Mouse (Mus musculus) cerebellum, postnatal 10 days (tissue): Measurements from ENCODE around the gene Celf2.

Experiments
- DNase-seq, 2 experiments: peaks; one replicate each; pipeline ENCODE4 v3.0.0; 2021; ENCODE audit warnings: mixed read lengths in 2 of 2

Gene Celf2

DNA sequence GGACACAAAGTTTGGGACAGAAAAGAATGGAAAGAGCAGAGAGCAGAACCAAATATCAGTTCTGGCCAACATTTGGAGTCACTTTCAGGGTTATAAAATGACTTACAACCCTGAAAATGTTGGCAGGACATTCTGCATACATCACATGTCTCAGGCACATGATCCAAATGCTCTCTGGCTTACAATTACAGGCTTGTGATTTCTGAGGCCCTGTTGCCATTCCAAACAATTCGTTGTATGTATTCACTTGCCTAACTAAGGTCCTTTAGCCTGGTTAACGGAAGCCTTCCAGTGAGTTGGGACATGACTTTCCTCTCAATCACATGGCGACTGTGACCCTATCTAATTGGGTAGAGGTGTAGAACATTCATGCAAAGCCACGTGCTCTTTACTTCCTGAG is 249.2 kb downstream of the Celf2 start:
- DNase-seq = no peak

DNA sequence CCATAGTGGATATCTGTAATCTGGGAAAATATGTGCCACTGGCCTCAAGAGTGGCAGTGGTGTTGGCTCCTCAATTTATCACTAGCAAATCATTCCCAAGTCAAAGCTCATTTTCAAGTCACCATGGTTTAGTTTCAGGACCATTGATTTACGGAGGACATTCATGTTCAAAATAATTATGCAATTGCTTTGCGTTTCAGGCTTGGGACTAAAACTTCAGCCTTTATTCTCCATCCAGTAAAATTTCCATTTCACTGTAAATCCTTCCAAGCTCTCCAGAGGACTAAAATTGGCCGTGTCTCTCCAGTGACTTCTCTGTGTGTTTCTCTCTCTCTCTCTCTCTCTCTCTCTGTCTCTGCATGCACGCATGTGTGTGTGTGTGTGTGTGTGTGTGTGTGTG is 249.7 kb downstream of the Celf2 start:
- no peak for DNase-seq

GRCm38 (mm10) chr2:7256023-7256422 is 253.3 kb downstream of the Celf2 start:
- DNase-seq = no peak

DNA sequence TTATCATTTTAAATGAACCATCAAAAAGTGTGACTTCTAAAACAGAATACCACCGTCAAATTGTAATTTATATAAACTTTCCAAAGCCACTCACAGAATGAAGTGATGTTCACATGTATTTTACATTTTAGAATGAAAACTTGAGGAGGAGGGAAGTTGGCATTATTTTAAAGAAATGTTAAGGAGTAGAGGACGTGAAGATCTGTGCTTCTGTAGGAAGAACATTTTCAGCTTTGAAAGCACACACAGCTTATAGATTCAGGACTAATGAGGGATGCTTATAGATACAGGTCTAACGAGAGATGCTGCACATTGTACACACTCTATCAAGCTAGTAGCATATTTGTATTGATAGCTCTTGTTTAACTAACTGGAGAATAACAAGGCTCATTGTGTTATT is 254.0 kb downstream of the Celf2 start:
- DNase-seq = no peak

DNA sequence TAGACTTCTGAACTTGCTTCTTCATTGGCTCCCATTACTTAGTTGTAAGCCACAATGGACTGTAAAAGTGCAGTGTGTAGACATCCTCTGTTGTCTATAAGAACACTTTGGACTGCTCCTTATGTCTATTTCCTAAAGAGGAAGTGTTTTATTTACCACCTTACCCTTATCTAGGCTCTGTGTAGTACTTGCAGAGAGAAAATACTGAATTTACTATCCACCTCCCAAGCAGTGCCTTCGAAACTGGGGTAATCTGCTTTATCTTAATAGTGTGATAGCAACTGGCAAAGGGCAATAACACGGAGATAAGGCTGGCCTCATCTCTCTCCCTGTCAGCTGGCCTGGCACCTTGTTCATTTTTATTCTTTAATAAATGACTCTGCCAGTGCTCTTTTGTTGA is 259.0 kb downstream of the Celf2 start:
- no peak for DNase-seq

DNA sequence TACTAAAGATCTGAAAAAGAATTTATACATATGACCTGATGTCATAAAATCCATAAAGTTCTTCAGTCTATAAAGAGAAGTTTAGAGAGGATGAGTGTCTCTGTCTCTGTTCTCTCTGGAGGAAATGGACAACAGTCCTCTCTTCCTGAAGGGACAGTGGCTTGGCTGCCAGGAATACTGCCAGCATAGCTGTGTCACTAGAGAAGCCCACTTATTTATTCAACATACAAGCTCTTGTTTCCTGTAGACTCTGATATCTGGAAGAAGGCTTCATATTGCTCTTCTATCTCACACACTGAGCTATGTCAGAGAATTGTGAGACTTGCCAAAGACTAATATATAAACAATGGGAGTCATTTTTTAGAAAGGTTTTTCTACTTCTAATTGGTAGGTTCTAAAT is 260.4 kb downstream of the Celf2 start:
- no peak for DNase-seq

GRCm38 (mm10) chr2:7245958-7246774 is 263.2 kb downstream of the Celf2 start:
- DNase-seq = no peak

GRCm38 (mm10) chr2:7242139-7242538 is 267.2 kb downstream of the Celf2 start:
- DNase-seq = no peak

- peak; percentile 23 to 25 for DNase-seq
Observed at GRCm38 (mm10) chr2:7241523-7241941, 267.8 kb downstream of the Celf2 start.

DNA sequence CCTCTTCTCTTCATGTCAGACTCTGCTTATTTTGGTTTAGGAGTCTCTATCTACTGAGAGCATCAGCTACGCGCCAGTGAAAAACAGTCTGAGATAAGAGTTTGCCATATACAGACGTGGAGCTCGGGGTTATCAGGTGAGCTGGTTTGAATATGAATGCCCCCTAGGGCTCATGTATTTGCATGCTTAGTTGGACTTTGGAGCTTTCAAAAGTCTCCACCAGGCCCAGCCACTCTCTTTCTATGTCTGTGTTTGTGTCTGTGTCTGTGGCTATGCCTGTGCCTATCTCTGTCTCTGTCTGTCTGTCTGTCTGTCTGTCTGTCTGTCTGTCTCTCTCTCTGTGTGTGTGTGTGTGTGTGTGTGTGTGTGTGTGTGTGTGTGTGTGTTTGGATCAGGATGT is 272.1 kb downstream of the Celf2 start:
- DNase-seq = no peak

DNA sequence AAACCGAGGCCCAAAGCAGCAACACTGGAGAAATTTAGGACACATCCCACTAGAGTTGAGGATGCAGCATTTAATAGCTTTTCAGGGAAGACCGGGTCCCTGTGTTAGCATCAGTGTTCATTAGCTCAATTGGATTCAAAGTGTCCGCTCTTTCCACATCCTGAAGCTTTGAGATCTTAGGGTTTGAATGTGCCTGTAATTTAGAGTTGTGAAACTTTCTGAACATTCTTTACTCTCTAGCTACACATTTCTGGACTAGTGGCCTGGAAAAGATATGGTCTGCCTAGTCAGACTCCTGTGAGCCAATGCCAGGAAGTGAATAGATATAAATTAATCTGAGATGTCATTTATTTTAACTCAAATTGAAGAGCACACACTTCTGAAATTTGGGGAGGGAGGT is 272.9 kb downstream of the Celf2 start:
- no peak for DNase-seq

DNA sequence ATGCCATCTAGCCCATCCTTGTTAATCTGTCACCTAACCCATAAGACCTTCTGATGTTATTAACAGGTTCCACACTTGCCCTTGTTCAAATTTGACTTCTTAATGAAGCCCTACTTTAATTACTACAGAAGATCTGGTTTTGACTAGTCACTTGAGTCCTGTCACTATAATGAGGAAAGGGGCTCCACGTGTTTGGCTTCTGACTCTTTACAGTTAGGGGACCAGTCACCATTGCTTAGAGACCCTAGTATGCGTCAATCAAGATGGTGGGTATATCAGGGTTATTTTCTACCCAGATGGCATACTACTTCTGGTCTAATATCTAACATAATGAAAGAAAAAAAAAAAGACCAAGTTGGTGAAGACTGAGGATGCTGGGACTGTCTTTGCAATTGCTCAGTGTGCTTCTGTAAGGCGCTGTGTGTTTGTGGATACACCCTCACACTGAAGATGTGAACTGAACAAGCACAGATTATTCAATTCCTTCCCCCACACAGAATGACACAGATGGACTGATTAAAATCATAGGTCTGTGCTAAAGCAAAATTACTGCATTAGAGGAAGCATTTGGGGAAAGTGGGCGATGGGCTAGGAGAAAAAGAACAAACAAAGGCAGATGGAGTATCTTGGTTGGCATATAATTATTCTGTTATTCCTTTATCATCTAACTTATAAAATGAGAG is 274.2 kb downstream of the Celf2 start:
- DNase-seq = no peak

DNA sequence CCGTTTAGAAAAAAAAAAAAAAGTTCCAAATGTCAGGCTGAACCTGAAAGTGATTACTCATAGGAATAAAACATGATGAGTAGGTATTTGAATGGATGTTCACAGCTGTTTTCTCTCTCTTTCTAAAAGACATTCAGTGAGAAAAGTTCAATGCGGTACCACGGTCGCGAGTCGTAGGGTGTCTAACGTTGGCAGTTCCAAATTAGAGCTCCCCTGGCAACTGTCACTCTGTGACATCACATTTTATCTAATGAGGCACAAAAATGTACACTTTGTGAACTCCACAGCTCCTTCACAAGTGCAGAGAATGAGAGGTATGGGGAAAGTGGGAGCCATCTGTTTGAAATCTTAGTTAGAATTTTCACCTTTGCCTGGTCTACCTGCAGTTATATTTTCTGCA is 274.8 kb downstream of the Celf2 start:
- no peak for DNase-seq

DNA sequence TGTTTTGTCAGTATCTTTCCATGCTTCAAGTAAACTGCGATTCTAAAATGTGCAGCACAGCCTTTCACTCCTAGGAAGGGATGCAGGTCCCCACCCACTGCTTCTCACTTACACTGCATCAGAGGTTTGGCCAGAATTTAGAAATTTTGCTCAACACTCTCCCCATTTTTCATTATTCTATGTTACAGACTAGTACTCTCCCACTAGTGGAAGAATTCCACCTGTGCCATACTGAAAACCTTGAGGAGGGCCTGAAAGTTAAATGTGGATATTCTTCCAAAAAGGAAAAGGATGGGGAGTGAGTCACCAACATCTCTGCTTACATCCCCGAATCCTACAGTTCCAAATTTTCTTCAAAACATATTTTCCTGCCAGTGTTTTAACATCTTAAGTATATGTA is 276.0 kb downstream of the Celf2 start:
- no peak for DNase-seq

DNA sequence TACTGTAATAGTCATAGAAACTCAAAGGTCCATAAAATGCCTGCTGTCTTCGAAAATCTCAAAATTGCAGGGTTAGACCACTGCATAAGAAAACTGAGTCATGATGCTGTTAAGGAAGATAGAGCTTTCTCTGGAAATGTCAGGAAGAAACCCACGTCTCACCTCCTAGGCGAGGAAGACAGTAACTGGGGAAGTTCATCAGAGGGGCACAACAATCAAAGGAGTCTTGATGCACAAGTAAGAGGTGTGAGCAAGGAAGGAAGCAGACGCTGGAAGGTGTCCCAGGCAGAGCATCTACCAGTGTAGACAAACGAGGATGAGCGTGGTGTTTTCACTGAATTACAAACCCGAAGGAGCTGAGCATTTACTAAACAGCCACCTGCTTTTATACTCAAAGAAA is 282.6 kb downstream of the Celf2 start:
- no peak for DNase-seq

DNA sequence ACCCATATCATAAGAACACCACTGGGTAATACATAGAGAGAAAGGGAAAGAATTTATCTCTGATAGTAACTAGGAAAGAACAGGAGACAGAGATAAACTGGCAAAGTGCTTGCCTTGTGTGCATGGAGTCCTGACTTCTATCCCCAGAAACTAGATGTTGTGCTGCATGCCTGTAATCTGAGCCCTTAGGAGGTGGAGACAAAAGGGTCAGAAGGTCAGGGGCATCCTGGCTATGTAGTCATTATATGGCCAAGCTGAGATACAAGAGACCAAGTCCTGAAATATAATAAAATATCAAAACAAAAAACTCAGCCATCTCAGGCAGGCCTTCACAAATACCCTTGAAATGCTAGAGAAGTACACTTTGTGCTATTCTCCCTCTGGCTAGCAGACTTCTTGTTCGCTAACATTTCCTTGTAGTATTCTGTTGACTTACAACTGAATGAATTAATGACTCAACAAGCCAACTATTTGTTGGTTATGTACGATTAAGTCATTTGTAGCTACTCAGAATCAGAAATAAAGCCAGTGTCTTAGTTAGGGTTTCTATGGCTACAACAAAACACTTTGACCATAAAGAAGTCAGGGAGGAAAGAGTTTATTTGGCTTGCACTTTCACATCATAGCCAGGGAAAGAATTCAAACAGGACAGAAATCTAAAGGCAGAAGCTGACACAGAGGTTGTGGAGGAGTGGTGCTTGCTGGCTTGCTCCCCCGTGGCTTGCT is 284.9 kb downstream of the Celf2 start:
- no peak for DNase-seq

- DNase-seq = no peak
Observed at GRCm38 (mm10) chr2:7223538-7223937, 285.8 kb downstream of the Celf2 start.

DNA sequence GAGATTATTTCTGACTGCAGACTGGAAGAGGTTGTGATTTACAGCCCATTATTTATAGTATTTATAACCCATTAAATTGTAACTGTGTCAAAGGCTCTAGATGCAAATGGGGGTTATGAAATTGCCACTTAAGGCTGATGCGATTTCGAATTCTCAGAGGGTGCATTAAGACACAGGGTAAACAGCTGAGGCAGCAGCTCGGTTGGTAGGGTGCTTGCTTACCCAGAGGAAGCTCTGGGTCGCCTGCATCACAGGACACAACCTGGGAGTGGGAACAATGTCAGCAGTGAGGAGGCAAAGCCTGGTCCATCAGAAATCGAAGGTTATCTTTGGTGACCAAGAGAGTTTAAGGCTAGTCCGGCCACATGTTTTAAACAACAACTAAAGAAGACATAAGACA is 286.5 kb downstream of the Celf2 start:
- DNase-seq = no peak

- DNase-seq = peak; percentile 75 to 76
Observed at GRCm38 (mm10) chr2:7221856-7222255, 287.5 kb downstream of the Celf2 start.

- DNase-seq = no peak
Observed at GRCm38 (mm10) chr2:7218101-7218500, 291.3 kb downstream of the Celf2 start.

DNA sequence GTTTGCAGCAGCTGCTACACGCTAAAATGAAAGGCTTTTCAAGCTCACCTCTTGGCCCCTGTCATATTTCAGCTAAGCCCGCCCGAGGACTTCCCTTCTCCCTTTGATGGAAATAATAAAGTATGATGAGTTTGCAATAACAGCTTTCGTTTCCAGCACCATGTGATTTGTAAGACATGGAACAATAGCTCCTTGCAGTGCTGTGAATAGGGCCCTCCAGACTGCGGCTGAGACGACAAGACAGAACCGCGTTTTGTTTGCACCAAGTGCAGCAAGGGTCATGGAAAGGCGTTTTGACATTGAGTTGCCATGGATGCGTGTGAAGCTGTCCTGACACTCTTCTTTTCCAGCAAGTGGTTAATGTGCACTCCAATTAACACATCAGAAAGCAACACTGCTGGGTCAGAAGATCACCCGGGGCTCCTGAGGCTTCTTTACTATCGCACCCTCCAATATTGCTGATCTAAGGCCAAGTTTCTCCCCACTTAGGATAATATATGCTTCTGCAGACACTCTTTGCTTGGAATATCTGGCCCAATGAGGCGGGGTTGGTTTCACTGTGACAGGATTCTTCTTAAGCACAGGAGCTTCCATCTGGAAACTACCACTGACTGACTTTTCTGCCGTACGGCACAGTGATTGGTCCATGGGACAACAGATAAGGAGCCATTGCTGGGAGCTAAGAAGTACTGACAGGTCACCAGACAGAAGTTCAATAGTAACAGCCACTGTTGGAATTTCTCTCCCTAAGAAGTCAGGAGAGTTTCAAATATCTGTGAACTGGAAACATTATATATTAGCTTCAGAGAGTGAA is 301.5 kb downstream of the Celf2 start:
- DNase-seq = no peak

DNA sequence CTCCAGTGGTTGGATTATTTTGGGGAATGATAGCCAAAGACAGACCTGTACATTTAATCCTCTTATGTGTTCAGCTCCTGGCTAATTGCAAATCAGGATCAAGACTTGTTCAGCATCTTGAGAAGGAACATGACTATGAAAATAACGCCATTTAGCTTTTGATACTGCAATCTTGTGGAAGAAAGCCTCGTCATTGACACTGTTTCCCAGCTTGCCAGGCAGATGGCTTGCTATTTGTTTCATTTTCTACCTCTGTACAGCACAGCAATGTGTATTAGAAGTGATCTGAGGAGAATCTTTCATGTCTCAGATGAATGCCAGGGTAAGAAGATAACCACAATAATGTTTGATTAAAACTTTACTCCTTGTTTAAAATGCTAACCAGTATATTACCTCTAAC is 315.9 kb downstream of the Celf2 start:
- DNase-seq = no peak

DNA sequence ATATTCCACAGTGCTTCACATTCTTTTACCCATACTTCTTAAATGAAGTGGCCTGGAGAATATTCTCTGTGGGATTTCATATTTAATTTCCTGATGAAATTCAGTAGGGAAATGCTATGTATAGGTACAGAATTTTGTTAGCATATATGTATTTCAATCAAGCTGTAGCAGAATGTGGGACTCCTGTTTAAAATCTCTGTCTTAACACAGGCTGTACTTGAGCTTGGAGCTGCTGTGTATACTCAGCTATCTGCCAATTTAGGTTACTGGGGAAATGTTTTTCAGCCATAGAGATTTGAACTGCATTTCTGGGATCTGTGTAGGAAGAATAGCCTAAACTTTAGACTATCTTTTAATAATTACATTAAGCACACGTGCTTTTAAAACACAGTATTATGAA is 330.2 kb downstream of the Celf2 start:
- DNase-seq = no peak
